Mouse (Mus musculus) right cerebral cortex, adult 2 months (tissue): Measurements from ENCODE around the gene Srpx2.

Experiments used
- DNase-seq, 2 experiments: peaks; one replicate each; pipeline ENCODE4 v3.0.0; 2021 to 2022; ENCODE audit warnings: low spot score in 2 of 2

Srpx2 gene

GRCm38 (mm10) chrX:133908261-133908660, at the start of gene Srpx2:
Gene Srpx2 (plus strand): TSS chrX:133908426.
- DNase-seq: no peak

- no peak for DNase-seq
These were observed 38.5 kb upstream of the Srpx2 start for GRCm38 (mm10) chrX:133869743-133870142.

- DNase-seq: no peak
These were observed 20.9 kb upstream of the Srpx2 start for GRCm38 (mm10) chrX:133887308-133887707.

GRCm38 (mm10) chrX:133888111-133888510, 20.1 kb upstream of the Srpx2 start:
- peak; percentile 29 to 33 for DNase-seq

- peak; percentile 80 to 85 for DNase-seq
These were observed 10.1 kb upstream of the Srpx2 start, which contains the start of gene Tspan6 for GRCm38 (mm10) chrX:133898014-133898542. Gene Tspan6 (minus strand): TSS chrX:133898429.

GRCm38 (mm10) chrX:133911397-133912103, 3.3 kb downstream of the Srpx2 start:
- DNase-seq: no peak

- DNase-seq: no peak
These were observed 4.8 kb downstream of the Srpx2 start for GRCm38 (mm10) chrX:133913006-133913405.

GRCm38 (mm10) chrX:133914219-133914618, 6.0 kb downstream of the Srpx2 start:
- DNase-seq: no peak

GRCm38 (mm10) chrX:133921187-133921586, 13.0 kb downstream of the Srpx2 start:
- DNase-seq: no peak

GRCm38 (mm10) chrX:133926760-133927159, 18.5 kb downstream of the Srpx2 start:
- DNase-seq: no peak

- DNase-seq: peak; percentile 36 to 51
These were observed 23.2 kb downstream of the Srpx2 start for GRCm38 (mm10) chrX:133931302-133932013.

- DNase-seq: no peak
These were observed 28.5 kb downstream of the Srpx2 start for GRCm38 (mm10) chrX:133936605-133937225.

GRCm38 (mm10) chrX:133939561-133939960, 31.3 kb downstream of the Srpx2 start:
- DNase-seq: no peak

- peak; percentile 35 to 51 for DNase-seq
These were observed 39.2 kb downstream of the Srpx2 start for GRCm38 (mm10) chrX:133947427-133947826.

GRCm38 (mm10) chrX:133954661-133955060, 46.4 kb downstream of the Srpx2 start:
- no peak for DNase-seq

- no peak for DNase-seq
These were observed 52.4 kb downstream of the Srpx2 start for GRCm38 (mm10) chrX:133960617-133961016.

GRCm38 (mm10) chrX:133964615-133965014, 56.4 kb downstream of the Srpx2 start:
- no peak for DNase-seq

GRCm38 (mm10) chrX:133981231-133982002, 73.2 kb downstream of the Srpx2 start, which contains the start of gene Sytl4:
Gene Sytl4 (minus strand): TSS chrX:133981812.
- no peak for DNase-seq
